Mouse (Mus musculus) CH12.LX (cell line): Measurements from ENCODE around the gene Selenos. TPM values are rescaled to one million over a fixed set of nuclear protein-coding genes. Genes with fewer than 3 reads are reported as not detected.

ENCODE experiments used
- DNase-seq: peaks from one replicate; pipeline ENCODE4 v3.0.0-alpha.2; 2013; ENCODE audit errors: extremely low read depth
- H3K27ac ChIP-seq: 2 replicates; pipeline ENCODE4 v1.5.1; 2012; ENCODE audit warnings: low read depth, mild to moderate bottlenecking, control low read depth, moderate library complexity; ENCODE audit not compliant: insufficient read depth
- H3K27me3 ChIP-seq: replicated peaks from 2 replicates; pipeline ENCODE3; 2012; ENCODE audit warnings: inconsistent platforms
- H3K36me3 ChIP-seq, 2 experiments: replicated peaks in 1 of 2; 2 replicates each; pipeline versions ENCODE3 to v1.6.1; 2012; ENCODE audit warnings: inconsistent platforms in 1 of 2, low read length in 1 of 2, mild to moderate bottlenecking in 1 of 2, mixed read lengths in 1 of 2, moderate library complexity in 1 of 2; ENCODE audit not compliant: control insufficient read depth in 1 of 2, insufficient read depth in 1 of 2
- H3K4me1 ChIP-seq, 2 experiments: 2 replicates each; pipeline ENCODE4 v1.6.1; 2012; ENCODE audit warnings: inconsistent platforms in 1 of 2, moderate library complexity in 1 of 2; ENCODE audit not compliant: insufficient read depth in 2 of 2, control insufficient read depth in 1 of 2
- H3K4me2 ChIP-seq: 2 replicates; pipeline ENCODE4 v1.6.1; 2012; ENCODE audit warnings: low read depth, mild to moderate bottlenecking, control low read depth; ENCODE audit not compliant: poor library complexity, insufficient read depth, severe bottlenecking
- H3K4me3 ChIP-seq, 3 experiments: fragments of 150-350 bp in 1 of 3; sonication (generic) in 1 of 3; replicated peaks in 1 of 3; 2 replicates each; pipeline versions ENCODE3 to v1.5.1; 2011 to 2012; ENCODE audit warnings: low read depth in 2 of 3, low read length in 2 of 3, mild to moderate bottlenecking in 2 of 3, moderate library complexity in 2 of 3, control low read depth in 1 of 3, improper control_type of control experiment in 1 of 3, inconsistent platforms in 1 of 3, mixed read lengths in 1 of 3; ENCODE audit not compliant: poor library complexity in 1 of 3
- H3K79me2 ChIP-seq: replicated peaks from 2 replicates; pipeline ENCODE4 v1.6.1; 2012; ENCODE audit warnings: mild to moderate bottlenecking, moderate library complexity; ENCODE audit not compliant: control insufficient read depth, poor library complexity, insufficient read depth, severe bottlenecking; ENCODE audit errors: extremely low read depth
- H3K9ac ChIP-seq: 2 replicates; pipeline ENCODE4 v1.6.1; 2012; ENCODE audit warnings: low read depth, mild to moderate bottlenecking, control low read depth, moderate library complexity; ENCODE audit not compliant: insufficient read depth
- H3K9me3 ChIP-seq: replicated peaks from 2 replicates; pipeline ENCODE3; 2012; ENCODE audit warnings: low read length, inconsistent platforms, mixed read lengths
- CHD1 ChIP-seq: IDR thresholded peaks from 2 replicates; pipeline ENCODE4 v1.6.1; 2012; ENCODE audit warnings: low read depth, low read length, improper control_type of control experiment, inconsistent platforms
- CHD2 ChIP-seq: IDR thresholded peaks from 2 replicates; pipeline ENCODE4 v1.6.1; 2011; ENCODE audit warnings: low read length, improper control_type of control experiment
- ELF1 ChIP-seq: IDR thresholded peaks from 2 replicates; pipeline ENCODE4 v1.6.1; 2014; ENCODE audit warnings: low read depth, mild to moderate bottlenecking, inconsistent platforms, low read length, improper control_type of control experiment
- EP300 ChIP-seq: IDR thresholded peaks from 2 replicates; pipeline ENCODE4 v1.6.1; 2011; ENCODE audit warnings: low read length, improper control_type of control experiment
- ETS1 ChIP-seq: conservative IDR thresholded peaks from 2 replicates; pipeline ENCODE4 v1.6.1; 2012; ENCODE audit warnings: low read depth, mild to moderate bottlenecking, inconsistent platforms, low read length, improper control_type of control experiment, moderate library complexity
- GABPA ChIP-seq: IDR thresholded peaks from 2 replicates; pipeline ENCODE4 v1.6.1; 2012; ENCODE audit warnings: low read depth, low read length, improper control_type of control experiment, inconsistent platforms; ENCODE audit not compliant: insufficient replicate concordance
- MAX ChIP-seq: IDR thresholded peaks from 2 replicates; pipeline ENCODE4 v1.6.1; 2011; ENCODE audit warnings: low read length, improper control_type of control experiment
- MXI1 ChIP-seq: IDR thresholded peaks from 2 replicates; pipeline ENCODE4 v1.6.1; 2011; ENCODE audit warnings: mild to moderate bottlenecking, low read depth, low read length, improper control_type of control experiment
- MYC ChIP-seq: IDR thresholded peaks from 2 replicates; pipeline ENCODE4 v1.6.1; 2011; ENCODE audit warnings: low read depth, mild to moderate bottlenecking, improper control_type of control experiment, low read length
- NELFE ChIP-seq: IDR thresholded peaks from 2 replicates; pipeline ENCODE4 v1.6.1; 2011; ENCODE audit warnings: low read depth, low read length, improper control_type of control experiment
- NRF1 ChIP-seq: IDR thresholded peaks from 2 replicates; pipeline ENCODE4 v1.6.1; 2014; ENCODE audit warnings: low read depth, mild to moderate bottlenecking, inconsistent platforms, low read length, improper control_type of control experiment, moderate library complexity
- POLR2A ChIP-seq: IDR thresholded peaks from 2 replicates; pipeline ENCODE4 v1.6.1; 2011; ENCODE audit warnings: low read depth, mild to moderate bottlenecking, improper control_type of control experiment, low read length
- RAD21 ChIP-seq: IDR thresholded peaks from 2 replicates; pipeline ENCODE4 v1.6.1; 2011; ENCODE audit warnings: low read depth, mild to moderate bottlenecking, low read length, improper control_type of control experiment, moderate library complexity
- SIN3A ChIP-seq: IDR thresholded peaks from 2 replicates; pipeline ENCODE4 v1.6.1; 2012; ENCODE audit warnings: low read length, improper control_type of control experiment, inconsistent platforms
- SMC3 ChIP-seq: IDR thresholded peaks from 2 replicates; pipeline ENCODE4 v1.6.1; 2011; ENCODE audit warnings: low read depth, low read length, improper control_type of control experiment
- TCF12 ChIP-seq: IDR thresholded peaks from 2 replicates; pipeline ENCODE4 v1.6.1; 2014; ENCODE audit warnings: low read depth, mild to moderate bottlenecking, inconsistent platforms, low read length, improper control_type of control experiment
- USF1 ChIP-seq: IDR thresholded peaks from 2 replicates; pipeline ENCODE4 v1.6.1; 2014; ENCODE audit warnings: low read depth, mild to moderate bottlenecking, inconsistent platforms, low read length, improper control_type of control experiment
- USF2 ChIP-seq: conservative IDR thresholded peaks from 2 replicates; pipeline ENCODE4 v1.6.1; 2011; ENCODE audit warnings: low read depth, low read length, improper control_type of control experiment
- ZC3H11A ChIP-seq: IDR thresholded peaks from 2 replicates; pipeline ENCODE4 v1.6.1; 2012; ENCODE audit warnings: low read depth, mild to moderate bottlenecking, inconsistent platforms, low read length, improper control_type of control experiment
- ZKSCAN1 ChIP-seq: IDR thresholded peaks from 2 replicates; pipeline ENCODE4 v1.6.1; 2012; ENCODE audit warnings: low read depth, inconsistent platforms, low read length, improper control_type of control experiment, borderline replicate concordance
- dilution Hi-C: fragments of 300-500 bp; cut with MboI; formaldehyde crosslinking; loops from 2 replicates; pipeline ENCODE4 v1.14.3; 2020; ENCODE audit warnings: low sequenced_read_pairs; ENCODE audit not compliant: extremely low pct_unique_long_range_greater_than_20kb, extremely low pct_ligation_motif_present
- in situ Hi-C: fragments of 300-500 bp; cut with MboI; formaldehyde crosslinking; loops from 3 replicates; pipeline ENCODE4 v1.14.3; 2019; ENCODE audit warnings: low sequenced_read_pairs, low pct_ligation_motif_present, low pct_unique_long_range_greater_than_20kb, mixed read lengths
- polyA plus RNA-seq: library from polyadenylated mRNA; unstranded; fragments of >175 nt; gene quantifications from 2 replicates; pipeline ENCODE4 v1.2.1, GENCODE M21; 2012; ENCODE audit warnings: low read depth; ENCODE audit not compliant: insufficient read length
- total RNA-seq, 2 experiments: library from RNA; depleted of rRNA; stranded (reverse); fragments of 300-350 nt in 1 of 2; fragments of >200 nt in 1 of 2; gene quantifications; 2 replicates each; pipeline ENCODE4 v1.2.3; 2012 to 2014

Gene Selenos
- total and polyA plus RNA-seq, 3 experiments = 75.0 to 112 (median 101) TPM

DNA sequence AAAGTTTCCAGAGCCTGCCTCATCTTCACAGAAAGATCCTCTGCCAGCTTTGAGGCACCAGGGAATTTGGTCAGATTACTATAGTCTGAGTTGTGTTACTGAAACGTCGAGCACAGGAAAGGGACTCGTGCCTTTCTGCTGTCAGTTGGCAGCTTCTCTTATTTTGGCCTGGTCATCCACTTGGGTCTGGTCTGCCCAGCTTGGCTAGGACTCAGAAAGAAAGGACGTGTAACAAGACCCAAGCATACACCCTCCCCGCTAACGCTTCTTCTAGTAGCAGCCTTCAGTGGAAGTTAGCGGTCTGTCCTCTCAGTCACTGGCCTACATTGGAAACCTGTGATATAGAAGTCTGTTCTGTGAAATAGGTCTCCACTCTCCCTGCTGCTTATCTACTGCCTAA lies 5.1 kb downstream of the Selenos start:
- in situ Hi-C loops = loop anchor here (25.0 kb wide), 1 partner anchor 578 kb away; no protein-coding TSS in a partner anchor
- Histone ChIP-seq H3K27me3 (no peaks in the 10 kb centered on the region), H3K9ac (no peak overlapping the region), H3K9me3 (no peaks in the 10 kb centered on the region), H3K4me2 (no peak overlapping the region), H3K4me3 (no peak overlapping the region), H3K79me2 (peaks cover 37% of the 10 kb centered on the region), H3K36me3 (peaks cover 64 to 82% of the 10 kb centered on the region in 2 experiments), H3K4me1 (peaks cover 0 to 28% of the 10 kb centered on the region in 2 experiments; a peak in 2 of 4 replicates), H3K27ac (no peak overlapping the region)
- DNase-seq = no peak
- dilution Hi-C loops = no loop called here
- TF ChIP-seq USF1 = no peak
- no peak for TF ChIP-seq CHD1
- TF ChIP-seq ZC3H11A = no peak
- TF ChIP-seq SIN3A = no peak
- no peak for TF ChIP-seq POLR2A
- TF ChIP-seq MAX = no peak

DNA sequence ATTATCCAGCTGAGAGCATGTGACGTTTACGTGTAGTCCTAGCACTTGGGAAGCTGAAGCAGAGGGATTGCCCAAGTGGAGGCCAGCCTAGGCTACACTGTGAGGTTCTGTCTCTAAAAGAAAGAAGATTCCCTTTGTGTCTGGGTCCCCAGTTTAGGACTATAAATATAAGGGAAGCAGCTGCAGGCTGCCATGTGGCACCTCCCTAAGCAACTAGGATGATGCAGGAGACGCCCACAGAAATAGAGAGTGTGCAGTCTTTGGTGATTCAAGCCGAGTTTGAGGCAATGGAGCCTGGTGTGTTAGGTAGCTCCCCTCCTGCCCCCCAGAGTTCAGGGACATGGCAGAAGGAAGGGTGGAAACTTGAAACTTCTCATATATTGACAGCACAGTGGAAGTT lies 8.2 kb downstream of the Selenos start:
- Histone ChIP-seq H3K9ac (no peak overlapping the region), H3K36me3 (peaks cover 79 to 97% of the 10 kb centered on the region in 2 experiments), H3K27me3 (no peaks in the 10 kb centered on the region), H3K4me1 (peaks cover 0 to 13% of the 10 kb centered on the region in 2 experiments; a peak in 1 of 4 replicates), H3K79me2 (peaks cover 13% of the 10 kb centered on the region), H3K4me3 (no peak overlapping the region), H3K4me2 (no peak overlapping the region), H3K9me3 (no peaks in the 10 kb centered on the region), H3K27ac (no peak overlapping the region)
- TF ChIP-seq CHD2 (no peak), SMC3 (no peak), ZKSCAN1 (no peak), NELFE (no peak), ETS1 (no peak), MYC (no peak), GABPA (no peak), TCF12 (no peak), ZC3H11A (no peak), EP300 (no peak), RAD21 (no peak), ELF1 (no peak), MXI1 (no peak), USF1 (no peak), NRF1 (no peak), USF2 (no peak)
- no peak for DNase-seq
- in situ Hi-C loops = loop anchor here (25.0 kb wide), 1 partner anchor 575 kb away; no protein-coding TSS in a partner anchor
- dilution Hi-C loops = no loop called here
